Mouse (Mus musculus) myocyte (in vitro differentiated cells): ENCODE measurements around the gene Rnase9. TPM values are rescaled to one million over a fixed set of nuclear protein-coding genes. Genes with fewer than 3 reads are reported as not detected.

Source experiments
- H3K27me3 ChIP-seq: one replicate; pipeline ENCODE4 v1.6.1; 2011; ENCODE audit not compliant: control insufficient read depth, insufficient read depth, insufficient read length
- H3K36me3 ChIP-seq: one replicate; pipeline ENCODE4 v1.6.1; 2011; ENCODE audit not compliant: control insufficient read depth, insufficient read depth
- H3K4me2 ChIP-seq: one replicate; pipeline ENCODE4 v1.6.1; 2011; ENCODE audit warnings: low read depth, control low read depth
- H3K4me3 ChIP-seq: one replicate; pipeline ENCODE4 v1.5.1; 2011; ENCODE audit warnings: mild to moderate bottlenecking, control low read depth, moderate library complexity
- H3K79me2 ChIP-seq: one replicate; pipeline ENCODE4 v1.6.1; 2011; ENCODE audit not compliant: control insufficient read depth, insufficient read depth
- H3ac ChIP-seq: one replicate; pipeline ENCODE4 v1.6.1; 2011; ENCODE audit not compliant: control insufficient read depth, insufficient read length
- CEBPB ChIP-seq: IDR thresholded peaks from 2 replicates; pipeline ENCODE4 v1.6.1; 2011; ENCODE audit warnings: mild to moderate bottlenecking, moderate library complexity; ENCODE audit not compliant: poor library complexity, insufficient read depth, severe bottlenecking
- E2F4 ChIP-seq: IDR thresholded peaks from one replicate; pipeline ENCODE4 v1.6.1; 2011; ENCODE audit warnings: mild to moderate bottlenecking, control low read depth, moderate library complexity; ENCODE audit not compliant: insufficient read depth
- MAX ChIP-seq: IDR thresholded peaks from one replicate; pipeline ENCODE4 v1.6.1; 2011; ENCODE audit warnings: low read depth, mild to moderate bottlenecking, control low read depth
- MYOD1 ChIP-seq, 3 experiments: IDR thresholded peaks; one replicate each; pipeline ENCODE4 v1.6.1; 2011; ENCODE audit warnings: control low read depth in 2 of 3, low read depth in 2 of 3, mild to moderate bottlenecking in 2 of 3, moderate library complexity in 1 of 3; ENCODE audit not compliant: insufficient read length in 2 of 3, control insufficient read depth in 1 of 3
- MYOG ChIP-seq, 3 experiments: IDR thresholded peaks; one replicate each; pipeline ENCODE4 v1.6.1; 2011; ENCODE audit warnings: control low read depth in 2 of 3, low read depth in 2 of 3, mild to moderate bottlenecking in 2 of 3; ENCODE audit not compliant: insufficient read length in 2 of 3, control insufficient read depth in 1 of 3, insufficient read depth in 1 of 3
- POLR2A ChIP-seq: IDR thresholded peaks from one replicate; pipeline ENCODE4 v1.6.1; 2011; ENCODE audit warnings: low read depth, mild to moderate bottlenecking, control low read depth, moderate library complexity; ENCODE audit not compliant: insufficient read length
- POLR2AphosphoS2 ChIP-seq: IDR thresholded peaks from one replicate; pipeline ENCODE4 v1.6.1; 2011; ENCODE audit warnings: low read depth, control low read depth; ENCODE audit not compliant: insufficient read length
- REST ChIP-seq: IDR thresholded peaks from one replicate; pipeline ENCODE4 v1.6.1; 2011; ENCODE audit warnings: mild to moderate bottlenecking, control low read depth, moderate library complexity; ENCODE audit not compliant: insufficient read depth, insufficient read length
- SRF ChIP-seq: IDR thresholded peaks from one replicate; pipeline ENCODE4 v1.6.1; 2011; ENCODE audit warnings: low read depth; ENCODE audit not compliant: control insufficient read depth, insufficient read length
- TCF12 ChIP-seq: IDR thresholded peaks from one replicate; pipeline ENCODE4 v1.6.1; 2011; ENCODE audit warnings: mild to moderate bottlenecking, control low read depth; ENCODE audit not compliant: poor library complexity, insufficient read depth, severe bottlenecking
- TCF3 ChIP-seq: IDR thresholded peaks from one replicate; pipeline ENCODE4 v1.6.1; 2011; ENCODE audit warnings: low read depth, control low read depth; ENCODE audit not compliant: insufficient read length
- USF1 ChIP-seq: IDR thresholded peaks from one replicate; pipeline ENCODE4 v1.6.1; 2011; ENCODE audit warnings: low read depth, mild to moderate bottlenecking, control low read depth, moderate library complexity
- polyA plus RNA-seq: library from polyadenylated mRNA; unstranded; fragments of >200 nt; fragmentation: generic; extraction: Trizol; gene quantifications from one replicate; pipeline ENCODE4 v1.2.1, GENCODE M21; 2012; ENCODE audit warnings: missing spikeins

Rnase9 gene
- polyA plus RNA-seq, 1 experiment: not detected

DNA sequence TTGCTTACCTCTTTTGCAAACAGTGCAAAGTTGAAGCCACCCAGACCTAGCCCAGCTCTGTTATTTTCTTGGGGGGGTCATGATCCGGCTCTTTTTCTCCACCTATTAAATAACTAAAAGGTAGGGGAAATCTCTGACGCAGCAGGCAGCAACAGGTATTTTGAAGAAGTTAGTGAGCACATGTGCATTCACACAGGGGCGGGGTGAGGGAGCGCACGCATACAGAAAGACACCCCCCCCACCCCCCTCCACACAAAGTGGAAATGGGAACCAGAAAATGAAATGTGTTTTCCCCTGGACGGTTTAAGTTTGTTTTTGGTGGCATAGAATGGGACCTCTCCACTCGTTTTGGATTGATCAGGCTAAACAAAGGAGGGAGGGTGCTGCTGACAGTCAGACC lies 42.1 kb upstream of the Rnase9 start:
- H3K4me3 ChIP-seq: peak overlapping the region; percentile 35
- H3ac ChIP-seq: no peak overlapping the region
- no peaks in the 10 kb centered on the region for H3K27me3 ChIP-seq
- H3K36me3 ChIP-seq: no peaks in the 10 kb centered on the region
- peak overlapping the region; percentile 77 for H3K4me2 ChIP-seq
- H3K79me2 ChIP-seq: no peaks in the 10 kb centered on the region
- TF ChIP-seq POLR2A: no peak
- no peak for TF ChIP-seq CEBPB
- TF ChIP-seq E2F4: no peak
- no peak for TF ChIP-seq TCF3
- no peak for TF ChIP-seq SRF
- TF ChIP-seq MAX: no peak
- TF ChIP-seq REST: no peak
- no peak for TF ChIP-seq USF1
- TF ChIP-seq MYOG (IDR thresholded peaks at IDR 0.05; ENCODE audit: control insufficient read depth in 1 of 3, insufficient read depth in 1 of 3, insufficient read length in 2 of 3, low read depth in 2 of 3): no peak
- no peak for TF ChIP-seq MYOD1 (IDR thresholded peaks at IDR 0.05; ENCODE audit: control insufficient read depth in 1 of 3, insufficient read length in 2 of 3, low read depth in 2 of 3)
- no peak for TF ChIP-seq POLR2AphosphoS2
- TF ChIP-seq TCF12: no peak

DNA sequence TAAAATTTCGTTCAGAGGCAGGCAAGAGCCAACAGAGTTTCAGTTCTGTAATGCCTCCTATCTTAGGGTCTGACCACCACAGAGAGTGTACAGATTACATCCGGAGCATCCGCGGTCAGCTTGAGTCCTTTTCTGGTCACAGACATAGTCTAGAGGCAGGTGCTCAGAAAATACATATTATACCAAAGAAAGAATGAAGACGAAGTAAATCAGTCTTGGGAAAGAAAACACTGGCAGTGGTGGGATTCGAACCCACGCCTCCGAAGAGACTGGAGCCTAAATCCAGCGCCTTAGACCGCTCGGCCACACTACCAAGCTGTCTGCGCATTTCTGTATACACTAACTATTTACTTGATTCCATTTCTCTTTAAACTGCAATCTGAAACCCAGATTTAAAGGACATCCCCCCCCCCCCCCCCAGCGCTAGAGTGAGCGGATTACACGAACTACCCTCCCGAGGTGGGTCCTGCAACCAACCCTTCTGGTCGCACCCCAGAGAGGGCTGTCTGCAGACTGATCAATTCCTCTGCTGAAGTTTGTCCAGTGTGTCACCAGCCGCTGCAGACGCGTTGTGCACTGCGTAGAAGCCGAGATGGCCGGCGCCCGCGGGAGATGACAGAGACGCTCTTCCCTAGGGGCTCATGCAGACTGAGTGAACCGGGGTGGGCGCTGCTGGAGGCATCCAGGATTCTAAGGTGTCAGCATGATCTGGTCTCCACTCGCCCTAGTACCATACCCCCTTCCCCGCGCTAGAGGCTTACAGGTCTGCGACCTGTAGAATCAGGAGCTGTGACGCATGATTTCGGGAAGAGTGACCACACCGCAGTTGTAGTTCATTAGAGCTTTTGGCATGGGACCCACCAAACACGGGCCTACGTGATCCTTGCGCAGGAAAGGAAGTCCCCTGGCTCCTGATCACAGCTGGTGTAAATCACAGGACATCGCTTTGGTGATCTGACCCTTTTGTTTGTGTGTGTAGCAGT lies 41.2 kb upstream of the Rnase9 start:
- peak overlapping the region; percentile 35 for H3K4me3 ChIP-seq
- H3K27me3 ChIP-seq: no peaks in the 10 kb centered on the region
- TF ChIP-seq MYOG (IDR thresholded peaks at IDR 0.05; ENCODE audit: control insufficient read depth in 1 of 3, insufficient read depth in 1 of 3, insufficient read length in 2 of 3, low read depth in 2 of 3) (no peak), REST (no peak), POLR2A (no peak), MYOD1 (IDR thresholded peaks at IDR 0.05; ENCODE audit: control insufficient read depth in 1 of 3, insufficient read length in 2 of 3, low read depth in 2 of 3) (no peak), MAX (no peak), E2F4 (no peak), POLR2AphosphoS2 (no peak), USF1 (no peak), TCF3 (no peak), CEBPB (no peak)
- no peak overlapping the region for H3ac ChIP-seq
- H3K4me2 ChIP-seq: peak overlapping the region; percentile 77
- H3K79me2 ChIP-seq: no peaks in the 10 kb centered on the region
- H3K36me3 ChIP-seq: no peaks in the 10 kb centered on the region

DNA sequence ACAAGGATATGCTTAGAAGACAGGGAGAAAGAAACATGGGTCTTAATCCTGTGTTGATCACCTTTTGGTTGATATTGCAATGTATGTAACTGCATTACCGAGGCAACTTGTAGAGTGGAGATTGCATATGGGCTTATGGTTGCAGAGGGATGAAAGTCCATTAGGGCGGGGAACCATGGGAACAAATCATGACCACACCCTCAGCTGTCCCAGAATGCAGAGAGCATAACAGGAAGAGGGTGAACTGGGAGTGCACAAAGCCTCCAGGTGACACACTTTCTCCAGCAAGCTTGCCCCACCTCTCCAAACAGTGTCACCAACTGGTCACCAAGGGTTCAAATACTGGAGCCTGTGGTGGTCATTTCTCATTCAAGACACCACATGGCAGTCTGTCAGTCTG lies 39.4 kb upstream of the Rnase9 start:
- TF ChIP-seq TCF12 (no peak), MYOD1 (IDR thresholded peaks at IDR 0.05; ENCODE audit: control insufficient read depth in 1 of 3, insufficient read length in 2 of 3, low read depth in 2 of 3) (no peak), MAX (no peak)
- H3K36me3 ChIP-seq: no peaks in the 10 kb centered on the region
- H3K4me2 ChIP-seq: no peak overlapping the region
- no peaks in the 10 kb centered on the region for H3K79me2 ChIP-seq
- H3ac ChIP-seq: no peak overlapping the region
- H3K27me3 ChIP-seq: no peaks in the 10 kb centered on the region
- H3K4me3 ChIP-seq: no peak overlapping the region

DNA sequence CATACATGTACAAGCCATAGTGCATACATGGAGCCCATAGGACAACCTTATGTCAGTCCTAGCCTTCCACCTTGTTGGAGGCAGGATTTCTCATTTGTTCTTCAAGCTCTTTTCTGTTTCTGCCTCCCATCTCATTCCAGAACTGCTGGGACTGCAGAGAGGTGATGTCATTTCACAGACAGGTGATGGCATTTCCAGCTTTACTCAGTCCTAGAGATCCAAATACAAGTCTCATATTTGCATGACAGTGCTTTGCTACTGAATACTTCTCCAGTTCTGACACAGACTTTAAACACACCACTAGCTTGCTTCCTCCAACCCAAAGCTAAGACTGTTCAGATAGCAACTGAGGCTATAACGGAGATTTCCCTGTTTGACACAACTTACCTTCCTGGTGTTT lies 37.5 kb upstream of the Rnase9 start:
- Histone ChIP-seq H3K27me3 (no peaks in the 10 kb centered on the region), H3K79me2 (no peaks in the 10 kb centered on the region), H3K4me2 (no peak overlapping the region), H3K36me3 (no peaks in the 10 kb centered on the region), H3K4me3 (no peak overlapping the region), H3ac (no peak overlapping the region)
- no peak for TF ChIP-seq POLR2AphosphoS2
- no peak for TF ChIP-seq USF1
- no peak for TF ChIP-seq TCF12
- TF ChIP-seq MAX: no peak
- no peak for TF ChIP-seq POLR2A
- no peak for TF ChIP-seq E2F4
- TF ChIP-seq MYOG (IDR thresholded peaks at IDR 0.05; ENCODE audit: control insufficient read depth in 1 of 3, insufficient read depth in 1 of 3, insufficient read length in 2 of 3, low read depth in 2 of 3): no peak
- no peak for TF ChIP-seq TCF3
- no peak for TF ChIP-seq SRF
- no peak for TF ChIP-seq MYOD1 (IDR thresholded peaks at IDR 0.05; ENCODE audit: control insufficient read depth in 1 of 3, insufficient read length in 2 of 3, low read depth in 2 of 3)
- no peak for TF ChIP-seq CEBPB
- no peak for TF ChIP-seq REST

DNA sequence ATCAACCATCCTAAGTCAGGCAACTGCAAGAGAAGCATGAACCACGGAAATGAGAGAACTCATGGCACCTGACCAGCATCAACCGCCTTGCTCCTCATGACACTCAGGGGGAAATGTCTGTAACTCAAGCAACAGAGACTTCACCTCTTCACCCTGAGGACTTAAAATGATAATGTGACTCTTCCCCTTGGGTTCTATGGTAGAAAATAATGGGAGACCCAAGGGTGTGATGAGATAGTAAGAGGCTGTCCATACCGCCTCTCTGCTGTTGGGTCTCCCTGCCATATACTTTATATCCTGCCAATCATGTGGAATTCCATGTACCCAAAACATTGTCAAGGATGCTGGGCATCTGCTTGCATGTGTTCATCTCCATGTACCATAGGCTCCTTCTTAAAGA lies 32.7 kb upstream of the Rnase9 start, which contains the start of gene Olfr750:
Olfr750 (minus strand) TSS at position 101 of the 400 bp plus-strand sequence.
- no peak within 1 kb of the TSS for H3ac ChIP-seq
- no peaks in the 10 kb centered on the region for H3K36me3 ChIP-seq
- H3K79me2 ChIP-seq: no peaks in the 10 kb centered on the region
- no peak within 1 kb of the TSS for H3K4me2 ChIP-seq
- no peaks in the 10 kb centered on the region for H3K27me3 ChIP-seq
- no peak within 1 kb of the TSS for H3K4me3 ChIP-seq
- TF ChIP-seq MYOD1 (IDR thresholded peaks at IDR 0.05; ENCODE audit: control insufficient read depth in 1 of 3, insufficient read length in 2 of 3, low read depth in 2 of 3): no peak
- TF ChIP-seq USF1: no peak
- TF ChIP-seq TCF3: no peak
- no peak for TF ChIP-seq POLR2A
- no peak for TF ChIP-seq MAX
- no peak for TF ChIP-seq MYOG (IDR thresholded peaks at IDR 0.05; ENCODE audit: control insufficient read depth in 1 of 3, insufficient read depth in 1 of 3, insufficient read length in 2 of 3, low read depth in 2 of 3)
- no peak for TF ChIP-seq CEBPB
- no peak for TF ChIP-seq POLR2AphosphoS2
- no peak for TF ChIP-seq REST
- no peak for TF ChIP-seq E2F4
- TF ChIP-seq TCF12: no peak
- TF ChIP-seq SRF: no peak
